Mouse (Mus musculus): Measurements from ENCODE around the gene Dgki. TPM values are rescaled to one million over a fixed set of nuclear protein-coding genes. Genes with fewer than 3 reads are reported as not detected.

The Dgki gene
- polyA plus RNA-seq, 1 experiment from 2014 or later: 1.0 TPM

GRCm38 (mm10) chr6:36880643-36881263 lies 419.2 kb downstream of the Dgki start:
- 16% methylated on average over 7 of the region's 7 CpGs for WGBS
- Histone ChIP-seq H3K9ac (ENCODE audit: low read depth, low read length) (no peak overlapping the region), H3K4me3 (ENCODE audit: low read depth, low read length) (no peak overlapping the region), H3K36me3 (ENCODE audit: control insufficient read depth, insufficient read depth, low read length) (no peaks in the 10 kb centered on the region), H3K27ac (replicated peaks; ENCODE audit: low read depth, low read length) (peak overlapping the region; percentile 78), H3K9me3 (ENCODE audit: control insufficient read depth, low read length) (no peaks in the 10 kb centered on the region), H3K4me1 (ENCODE audit: control insufficient read depth, insufficient read depth, low read length) (peaks cover 23% of the 10 kb centered on the region), H3K27me3 (replicated peaks; ENCODE audit: control insufficient read depth, insufficient read depth, low read length) (no peaks in the 10 kb centered on the region), H3K4me2 (ENCODE audit: low read depth, low read length) (peak overlapping the region; percentile 23; the same call in 1 of the 2 replicates)
- ATAC-seq (ENCODE audit: low read depth) (peak; percentile 85), DNase-seq (ENCODE audit: low spot score) (peak; percentile 86)

- DNase-seq (ENCODE audit: low spot score) (no peak), ATAC-seq (ENCODE audit: low read depth) (no peak)
- H3K4me3 ChIP-seq (ENCODE audit: low read depth, low read length): no peak overlapping the region
- no peak overlapping the region for H3K4me2 ChIP-seq (ENCODE audit: low read depth, low read length)
- H3K9me3 ChIP-seq (ENCODE audit: control insufficient read depth, low read length): no peaks in the 10 kb centered on the region
- 75% methylated on average over 4 of the region's 4 CpGs for WGBS
- no peaks in the 10 kb centered on the region for H3K36me3 ChIP-seq (ENCODE audit: control insufficient read depth, insufficient read depth, low read length)
- H3K27me3 ChIP-seq (replicated peaks; ENCODE audit: control insufficient read depth, insufficient read depth, low read length): no peaks in the 10 kb centered on the region
- H3K9ac ChIP-seq (ENCODE audit: low read depth, low read length): no peak overlapping the region
- peaks cover 23% of the 10 kb centered on the region for H3K4me1 ChIP-seq (ENCODE audit: control insufficient read depth, insufficient read depth, low read length)
- no peak overlapping the region for H3K27ac ChIP-seq (replicated peaks; ENCODE audit: low read depth, low read length)
These were observed 422.6 kb downstream of the Dgki start for GRCm38 (mm10) chr6:36877399-36877798.

- WGBS: 39% methylated on average over 4 of the region's 4 CpGs
- Histone ChIP-seq H3K27me3 (replicated peaks; ENCODE audit: control insufficient read depth, insufficient read depth, low read length) (no peaks in the 10 kb centered on the region), H3K9ac (ENCODE audit: low read depth, low read length) (no peak overlapping the region), H3K36me3 (ENCODE audit: control insufficient read depth, insufficient read depth, low read length) (no peaks in the 10 kb centered on the region), H3K9me3 (ENCODE audit: control insufficient read depth, low read length) (no peaks in the 10 kb centered on the region), H3K4me3 (ENCODE audit: low read depth, low read length) (no peak overlapping the region), H3K27ac (replicated peaks; ENCODE audit: low read depth, low read length) (peak overlapping the region; percentile 33; the same call in 1 of the 2 replicates), H3K4me1 (ENCODE audit: control insufficient read depth, insufficient read depth, low read length) (peaks cover 18% of the 10 kb centered on the region), H3K4me2 (ENCODE audit: low read depth, low read length) (no peak overlapping the region)
- ATAC-seq (ENCODE audit: low read depth): no peak
- DNase-seq (ENCODE audit: low spot score): no peak
These were observed 423.6 kb downstream of the Dgki start for GRCm38 (mm10) chr6:36876426-36876825.

- 63% methylated on average over 5 of the region's 5 CpGs for WGBS
- Histone ChIP-seq H3K4me3 (ENCODE audit: low read depth, low read length) (no peak overlapping the region), H3K4me2 (ENCODE audit: low read depth, low read length) (no peak overlapping the region), H3K36me3 (ENCODE audit: control insufficient read depth, insufficient read depth, low read length) (no peaks in the 10 kb centered on the region), H3K27ac (replicated peaks; ENCODE audit: low read depth, low read length) (no peak overlapping the region), H3K9me3 (ENCODE audit: control insufficient read depth, low read length) (no peaks in the 10 kb centered on the region), H3K9ac (ENCODE audit: low read depth, low read length) (no peak overlapping the region), H3K27me3 (replicated peaks; ENCODE audit: control insufficient read depth, insufficient read depth, low read length) (no peaks in the 10 kb centered on the region), H3K4me1 (ENCODE audit: control insufficient read depth, insufficient read depth, low read length) (peaks cover 16% of the 10 kb centered on the region)
- peak; percentile 54 for DNase-seq (ENCODE audit: low spot score)
- ATAC-seq (ENCODE audit: low read depth): no peak
These were observed 424.1 kb downstream of the Dgki start for GRCm38 (mm10) chr6:36875926-36876325.

GRCm38 (mm10) chr6:36872876-36873275 lies 427.1 kb downstream of the Dgki start:
- no peak overlapping the region for H3K4me2 ChIP-seq (ENCODE audit: low read depth, low read length)

GRCm38 (mm10) chr6:36868217-36868616 lies 431.8 kb downstream of the Dgki start:
- Histone ChIP-seq H3K27me3 (replicated peaks; ENCODE audit: control insufficient read depth, insufficient read depth, low read length) (no peaks in the 10 kb centered on the region), H3K9me3 (ENCODE audit: control insufficient read depth, low read length) (no peaks in the 10 kb centered on the region), H3K4me3 (ENCODE audit: low read depth, low read length) (no peak overlapping the region), H3K27ac (replicated peaks; ENCODE audit: low read depth, low read length) (peak overlapping the region; percentile 49), H3K9ac (ENCODE audit: low read depth, low read length) (no peak overlapping the region), H3K4me1 (ENCODE audit: control insufficient read depth, insufficient read depth, low read length) (peaks cover 11% of the 10 kb centered on the region), H3K4me2 (ENCODE audit: low read depth, low read length) (no peak overlapping the region), H3K36me3 (ENCODE audit: control insufficient read depth, insufficient read depth, low read length) (no peaks in the 10 kb centered on the region)
- WGBS: 29% methylated on average over 4 of the region's 4 CpGs
- DNase-seq (ENCODE audit: low spot score): peak; percentile 44
- ATAC-seq (ENCODE audit: low read depth): no peak

More at GRCm38 (mm10) chr6:36872876-36873275, 427.1 kb downstream of the Dgki start:
- H3K36me3 ChIP-seq (ENCODE audit: control insufficient read depth, insufficient read depth, low read length): no peaks in the 10 kb centered on the region
- ATAC-seq (ENCODE audit: low read depth) (no peak), DNase-seq (ENCODE audit: low spot score) (no peak)
- no peaks in the 10 kb centered on the region for H3K9me3 ChIP-seq (ENCODE audit: control insufficient read depth, low read length)
- H3K4me1 ChIP-seq (ENCODE audit: control insufficient read depth, insufficient read depth, low read length): peaks cover 11% of the 10 kb centered on the region
- H3K9ac ChIP-seq (ENCODE audit: low read depth, low read length): no peak overlapping the region
- WGBS: 69% methylated on average over 3 of the region's 3 CpGs
- H3K27me3 ChIP-seq (replicated peaks; ENCODE audit: control insufficient read depth, insufficient read depth, low read length): no peaks in the 10 kb centered on the region
- no peak overlapping the region for H3K4me3 ChIP-seq (ENCODE audit: low read depth, low read length)
- no peak overlapping the region for H3K27ac ChIP-seq (replicated peaks; ENCODE audit: low read depth, low read length)

- Histone ChIP-seq H3K27ac (replicated peaks; ENCODE audit: low read depth, low read length) (peak overlapping the region; percentile 35; the same call in 1 of the 2 replicates), H3K36me3 (ENCODE audit: control insufficient read depth, insufficient read depth, low read length) (no peaks in the 10 kb centered on the region), H3K4me3 (ENCODE audit: low read depth, low read length) (no peak overlapping the region), H3K4me1 (ENCODE audit: control insufficient read depth, insufficient read depth, low read length) (peaks cover 4% of the 10 kb centered on the region; the same call in 1 of the 2 replicates), H3K4me2 (ENCODE audit: low read depth, low read length) (no peak overlapping the region), H3K9ac (ENCODE audit: low read depth, low read length) (no peak overlapping the region), H3K27me3 (replicated peaks; ENCODE audit: control insufficient read depth, insufficient read depth, low read length) (no peaks in the 10 kb centered on the region), H3K9me3 (ENCODE audit: control insufficient read depth, low read length) (no peaks in the 10 kb centered on the region)
- WGBS: 68% methylated on average over 3 of the region's 3 CpGs
- DNase-seq (ENCODE audit: low spot score) (peak; percentile 43), ATAC-seq (ENCODE audit: low read depth) (no peak)
These were observed 441.5 kb downstream of the Dgki start for GRCm38 (mm10) chr6:36858258-36859041.

- peak; percentile 52 for DNase-seq (ENCODE audit: low spot score)
- H3K4me1 ChIP-seq (ENCODE audit: control insufficient read depth, insufficient read depth, low read length): peaks cover 4% of the 10 kb centered on the region; the same call in 1 of the 2 replicates
- no peak for ATAC-seq (ENCODE audit: low read depth)
- no peaks in the 10 kb centered on the region for H3K9me3 ChIP-seq (ENCODE audit: control insufficient read depth, low read length)
- H3K27me3 ChIP-seq (replicated peaks; ENCODE audit: control insufficient read depth, insufficient read depth, low read length): no peaks in the 10 kb centered on the region
- no peak overlapping the region for H3K4me2 ChIP-seq (ENCODE audit: low read depth, low read length)
- 37% methylated on average over 6 of the region's 6 CpGs for WGBS
- H3K27ac ChIP-seq (replicated peaks; ENCODE audit: low read depth, low read length): no peak overlapping the region; the same call in 1 of the 2 replicates
- H3K36me3 ChIP-seq (ENCODE audit: control insufficient read depth, insufficient read depth, low read length): no peaks in the 10 kb centered on the region
- H3K9ac ChIP-seq (ENCODE audit: low read depth, low read length): no peak overlapping the region
- H3K4me3 ChIP-seq (ENCODE audit: low read depth, low read length): no peak overlapping the region
These were observed 442.2 kb downstream of the Dgki start for GRCm38 (mm10) chr6:36857627-36858257.
